Mouse (Mus musculus) brown adipose tissue, adult 24 weeks (tissue): ENCODE data around the gene Glb1. TPM values are rescaled to one million over a fixed set of nuclear protein-coding genes. Genes with fewer than 3 reads are reported as not detected.
"Not testable (repeated sequence)": the region's sequence is repeated elsewhere in the genome, so short reads cannot be mapped to it uniquely, and the experiment has no call there.

ENCODE experiments used
- H3K27ac ChIP-seq: fragments of 200-500 bp; replicated peaks from 2 replicates; pipeline ENCODE4 v1.5.1; 2012; ENCODE audit warnings: low read depth, mild to moderate bottlenecking, low read length
- H3K4me1 ChIP-seq: fragments of 200-500 bp; 2 replicates; pipeline ENCODE4 v1.6.1; 2012; ENCODE audit warnings: low read length, mixed read lengths; ENCODE audit not compliant: control insufficient read depth, insufficient read depth, insufficient read length
- H3K4me3 ChIP-seq: fragments of 200-500 bp; 2 replicates; pipeline ENCODE4 v1.5.1; 2012; ENCODE audit warnings: low read depth, mild to moderate bottlenecking, low read length, moderate library complexity; ENCODE audit not compliant: insufficient read depth
- polyA plus RNA-seq: library from polyadenylated mRNA; stranded (reverse); fragments of >200 nt; gene quantifications from 2 replicates; pipeline ENCODE4 v1.2.4, GENCODE M21; 2012; ENCODE audit not compliant: missing spikeins, insufficient read depth, insufficient read length

The Glb1 gene
- polyA plus RNA-seq, 1 experiment: 10.5 TPM

DNA sequence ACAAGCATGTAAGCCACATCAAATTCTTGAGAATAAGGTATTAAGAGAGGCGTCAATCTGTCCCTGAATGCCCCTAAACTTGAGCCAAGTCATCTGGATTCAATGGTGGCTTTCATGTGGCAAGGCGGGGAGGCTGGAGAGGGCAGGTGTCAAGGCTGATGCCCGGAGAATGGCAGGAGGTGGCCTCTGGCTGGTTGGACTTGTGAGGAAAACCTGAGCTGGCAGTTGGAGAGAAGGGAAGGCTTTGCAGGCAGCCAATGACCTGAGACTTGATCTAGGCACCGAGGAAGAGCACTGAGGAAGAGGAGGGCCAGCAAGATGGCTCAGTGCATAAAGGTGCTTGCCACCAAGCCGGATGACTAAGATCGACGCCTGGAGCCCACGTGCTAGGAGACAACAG, 12.6 kb upstream of the Glb1 start:
- Histone ChIP-seq H3K27ac (no peak overlapping the region), H3K4me3 (no peak overlapping the region), H3K4me1 (0 out of 2 replicates have a peak, but pooled peaks cover 8% of the 10 kb centered on the region)

DNA sequence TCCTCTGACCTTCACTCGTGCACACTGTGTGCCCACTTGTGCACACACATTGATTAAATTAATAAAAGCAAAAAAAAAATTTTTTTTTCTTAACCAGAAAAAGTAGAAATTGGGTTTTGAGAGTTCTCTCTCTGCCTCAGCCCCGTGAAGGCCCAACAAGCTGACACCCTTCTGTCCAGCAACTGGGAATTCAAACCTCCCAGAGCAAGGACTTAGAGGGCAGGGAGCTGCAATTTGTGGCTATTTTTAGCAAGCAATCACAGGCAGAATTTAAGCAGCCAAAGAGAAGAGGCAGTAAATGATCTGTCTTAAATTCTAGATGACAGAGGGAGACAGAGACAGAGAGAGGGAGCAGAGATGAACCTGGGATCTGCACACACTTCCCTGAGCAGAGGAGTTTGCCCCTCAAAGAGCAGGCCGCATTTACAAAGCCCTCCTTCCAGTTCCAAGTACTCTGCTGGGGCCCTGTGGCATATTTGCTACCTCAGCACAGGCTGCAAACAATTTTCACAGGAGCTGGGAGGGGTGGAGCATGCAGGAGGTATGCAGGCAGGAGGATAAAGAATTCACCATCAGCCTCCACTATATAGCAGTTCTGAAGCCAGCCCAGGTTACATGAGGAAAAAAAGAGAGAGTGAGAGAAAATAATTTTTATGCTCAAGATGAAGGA, 12.0 kb upstream of the Glb1 start:
- Histone ChIP-seq H3K27ac (no peak overlapping the region), H3K4me1 (0 out of 2 replicates have a peak, but pooled peaks cover 8% of the 10 kb centered on the region), H3K4me3 (0 out of 2 replicates have a peak overlapping the region, but pooled peaks have one; percentile 24)

DNA sequence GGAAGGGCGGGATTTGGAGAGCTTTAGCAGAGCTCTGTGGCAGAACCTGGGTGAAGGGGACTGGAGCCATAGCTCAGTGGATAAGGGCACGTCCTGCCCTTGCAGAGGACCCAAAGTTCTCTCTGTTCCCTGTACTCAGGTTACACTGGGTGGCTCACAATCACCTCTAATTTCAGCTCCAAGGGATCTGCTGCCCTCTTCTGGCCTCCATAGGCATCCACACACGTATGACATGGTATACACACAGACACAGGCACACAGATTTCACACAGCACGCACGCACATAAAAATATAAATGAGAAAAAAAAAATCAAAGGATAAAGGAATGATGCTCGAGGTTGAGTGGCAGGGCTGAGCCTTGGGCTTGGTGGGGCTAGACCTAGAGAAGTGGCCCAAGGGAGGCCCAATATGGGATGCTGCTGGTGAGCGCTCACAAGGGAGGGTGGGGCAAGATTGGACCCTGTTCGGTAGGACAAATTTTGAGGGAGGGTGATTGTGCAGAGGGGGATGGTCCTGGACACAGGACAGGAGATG, 11.4 kb upstream of the Glb1 start:
- Histone ChIP-seq H3K4me1 (0 out of 2 replicates have a peak, but pooled peaks cover 8% of the 10 kb centered on the region), H3K4me3 (peak overlapping the region; percentile 24; the same call in 1 of the 2 replicates), H3K27ac (no peak overlapping the region)

DNA sequence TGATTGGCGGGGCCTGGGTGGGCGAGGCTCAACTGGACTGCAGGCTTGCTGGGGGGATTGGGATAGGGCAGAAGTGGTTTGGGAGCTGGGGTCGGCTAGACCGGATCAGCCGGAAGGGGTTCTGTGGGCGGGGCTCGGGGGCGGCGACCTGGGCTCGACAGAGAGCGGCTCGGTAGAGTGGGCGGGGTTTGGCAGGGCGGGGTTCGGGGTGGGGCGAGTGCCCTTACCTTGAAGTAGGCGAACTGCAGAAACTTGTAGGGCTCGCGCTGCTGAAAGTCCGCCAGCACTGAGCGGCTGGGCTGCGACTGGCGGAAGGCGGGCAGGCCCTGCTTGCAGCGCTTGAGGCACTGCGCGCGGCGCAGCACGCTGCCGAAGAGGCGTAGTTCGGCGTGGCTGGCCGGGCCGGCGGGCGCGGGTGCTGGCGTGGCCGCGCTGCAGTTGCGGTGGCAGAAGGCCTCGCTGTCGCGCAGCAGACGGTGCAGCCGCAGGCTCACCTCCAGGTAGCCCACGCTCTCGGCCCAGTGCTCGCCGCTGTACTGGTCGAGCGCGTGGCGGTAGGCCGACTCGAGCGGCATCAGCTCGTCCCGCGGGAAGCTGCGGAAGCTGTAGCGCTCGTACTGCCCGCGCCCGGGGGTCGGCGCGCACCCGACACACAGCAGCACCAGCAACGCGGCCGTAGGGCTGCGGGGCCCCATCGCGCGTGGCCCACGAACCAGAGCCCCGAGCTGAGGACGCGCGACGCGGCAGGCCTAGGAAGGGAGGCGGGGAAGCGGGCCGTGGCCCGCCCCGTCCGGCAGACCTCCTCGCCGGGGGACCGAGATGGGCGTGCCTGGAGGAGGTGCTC, 10.7 kb upstream of the Glb1 start, which contains the start of gene Crtap:
Gene Crtap, minus strand, starts transcription at position 771 of the 844 bp plus-strand sequence.
- peak within 1 kb of the TSS; percentile 72 for H3K4me3 ChIP-seq
- H3K4me1 ChIP-seq: 0 out of 2 replicates have a peak, but pooled peaks cover 8% of the 10 kb centered on the region
- no peak within 1 kb of the TSS for H3K27ac ChIP-seq

DNA sequence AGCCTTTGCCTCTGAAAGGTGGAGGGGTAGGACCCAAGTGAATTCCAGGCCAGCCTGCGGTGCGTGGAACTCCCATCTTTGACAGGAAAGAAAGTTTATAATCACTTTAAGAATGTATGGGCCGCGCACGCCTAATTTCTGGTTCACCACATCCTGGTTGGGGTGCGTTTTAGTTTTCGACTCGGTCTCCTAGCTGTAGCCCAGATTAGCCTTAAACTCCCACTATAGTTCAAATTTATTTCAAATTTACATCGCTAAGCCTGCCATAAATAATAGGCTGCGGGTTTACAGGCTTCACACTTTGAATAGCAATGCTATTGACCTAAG, 10.2 kb upstream of the Glb1 start:
- Histone ChIP-seq H3K4me1 (0 out of 2 replicates have a peak, but pooled peaks cover 8% of the 10 kb centered on the region), H3K4me3 (peak overlapping the region; percentile 72), H3K27ac (no peak overlapping the region)

DNA sequence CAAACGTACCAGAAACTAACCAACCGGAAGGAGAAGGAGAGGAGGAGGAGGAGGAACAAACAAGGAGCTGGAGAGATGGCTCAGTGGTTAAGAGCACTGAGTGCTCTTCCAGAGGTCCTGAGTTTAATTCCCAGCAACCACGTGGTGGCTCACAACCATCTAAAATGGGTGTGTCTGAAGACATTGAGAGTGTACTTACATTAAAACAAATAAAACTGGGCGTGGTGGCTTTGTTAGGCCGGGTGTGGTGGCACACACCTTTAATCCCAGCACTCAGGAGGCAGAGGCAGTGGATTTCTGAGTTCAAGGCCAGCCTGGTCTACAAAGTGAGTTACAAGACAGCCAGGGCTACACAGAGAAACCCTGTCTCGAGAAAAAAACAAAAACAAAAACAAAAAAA, 6.7 kb upstream of the Glb1 start:
- H3K4me1 ChIP-seq, H3K27ac ChIP-seq, H3K4me3 ChIP-seq: not testable (repeated sequence)

DNA sequence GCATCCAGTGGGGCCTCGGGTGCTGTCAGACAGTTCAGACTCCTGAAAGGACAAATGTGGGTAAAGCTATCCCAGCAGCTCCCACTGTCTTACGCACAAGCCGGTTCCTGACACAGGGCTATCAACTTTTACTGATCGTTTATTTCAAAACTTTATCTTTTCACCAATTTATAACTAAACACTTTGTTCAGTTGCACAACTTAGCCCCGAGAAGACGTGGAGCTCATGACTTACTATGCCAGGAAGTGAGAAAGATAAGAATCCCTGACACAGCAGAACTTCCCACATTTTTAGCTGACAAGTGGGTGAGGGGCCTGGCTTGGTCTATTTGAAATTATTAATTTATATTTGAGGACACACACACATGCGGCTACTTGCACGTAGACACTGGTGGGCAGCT, 6.2 kb upstream of the Glb1 start:
- no peaks in the 10 kb centered on the region for H3K4me1 ChIP-seq
- no peak overlapping the region for H3K27ac ChIP-seq
- no peak overlapping the region for H3K4me3 ChIP-seq

DNA sequence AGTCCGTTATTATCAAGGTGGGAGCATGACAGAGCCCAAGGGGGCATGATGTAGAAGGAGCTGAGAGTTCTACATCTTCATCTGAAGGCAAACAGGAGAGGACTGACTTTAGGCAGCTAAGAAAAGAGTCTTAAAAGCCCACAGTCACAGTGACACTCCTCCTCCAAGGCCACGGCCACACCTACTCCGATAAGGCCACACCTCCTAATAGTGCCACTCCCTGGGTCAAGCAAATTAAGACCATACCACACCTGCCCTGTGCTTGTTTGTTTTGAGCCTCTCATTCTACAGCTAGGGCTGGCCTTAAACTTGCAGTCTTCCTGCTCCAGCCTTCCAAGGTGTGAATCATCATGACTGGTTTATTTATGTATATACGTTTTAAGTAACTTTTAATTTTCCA, 5.6 kb upstream of the Glb1 start:
- H3K4me3 ChIP-seq: no peak overlapping the region
- H3K4me1 ChIP-seq: no peaks in the 10 kb centered on the region
- H3K27ac ChIP-seq: no peak overlapping the region

DNA sequence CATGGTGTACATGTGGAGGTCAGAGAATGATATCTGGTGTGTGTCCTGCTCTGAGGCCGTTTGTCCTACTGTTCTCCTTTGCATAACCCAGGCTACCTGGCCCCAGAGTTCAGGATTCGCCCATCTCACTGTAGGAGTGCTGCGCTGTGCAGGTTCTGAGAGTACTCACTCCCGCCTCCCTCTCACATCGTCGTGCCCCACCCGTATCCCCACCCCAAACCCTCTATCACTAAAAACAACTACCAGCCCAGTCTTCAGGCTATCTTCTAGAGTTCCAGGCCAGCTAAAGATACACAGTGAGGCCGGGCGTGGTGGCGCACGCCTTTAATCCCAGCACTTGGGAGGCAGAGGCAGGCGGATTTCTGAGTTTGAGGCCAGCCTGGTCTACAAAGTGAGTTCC, 1.2 kb upstream of the Glb1 start:
- no peak overlapping the region for H3K4me3 ChIP-seq
- H3K27ac ChIP-seq: no peak overlapping the region
- H3K4me1 ChIP-seq: no peaks in the 10 kb centered on the region

DNA sequence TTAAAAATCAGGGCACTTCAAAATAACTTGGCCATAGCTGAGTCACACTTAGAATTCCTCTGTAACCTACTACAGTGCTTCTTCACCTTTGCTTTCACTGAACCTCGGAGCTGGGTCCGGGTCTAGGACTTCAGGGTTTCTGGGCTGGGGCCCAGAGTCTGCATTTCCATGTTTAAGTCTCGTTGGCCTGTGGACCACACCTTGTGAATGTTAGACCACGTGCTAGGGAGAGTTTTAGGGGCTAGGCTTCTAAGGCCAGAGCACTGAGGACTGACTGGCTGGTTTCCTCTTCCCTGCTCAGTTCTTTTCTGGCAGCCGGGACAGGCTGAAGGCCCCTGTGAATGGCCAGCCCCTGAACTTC, 308 bp upstream of the Glb1 start:
- Histone ChIP-seq H3K4me3 (peak overlapping the region; percentile 84), H3K4me1 (no peaks in the 10 kb centered on the region), H3K27ac (peak overlapping the region; percentile 49)

DNA sequence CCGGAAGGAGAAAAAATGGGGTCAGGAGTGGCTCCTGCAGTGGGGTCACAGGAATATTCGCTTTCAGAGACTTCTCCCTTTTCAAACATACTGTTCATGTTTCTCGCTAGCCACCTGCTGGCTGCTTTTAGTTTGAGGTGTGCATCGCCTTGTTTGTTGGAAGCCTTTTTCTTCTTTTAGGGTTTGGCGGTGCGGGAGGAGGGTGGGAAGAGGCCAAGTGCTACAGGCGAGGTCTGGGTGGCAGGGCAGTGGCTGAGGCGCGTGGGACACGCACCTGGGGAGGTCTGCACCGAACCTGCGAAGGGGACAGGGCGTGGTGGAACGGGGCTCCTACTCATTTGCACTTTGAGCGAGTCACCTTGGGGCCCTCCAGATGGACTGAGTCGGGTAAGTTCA, 807 bp downstream of the Glb1 start:
- Histone ChIP-seq H3K4me1 (no peaks in the 10 kb centered on the region), H3K27ac (no peak overlapping the region), H3K4me3 (peak overlapping the region; percentile 84)

DNA sequence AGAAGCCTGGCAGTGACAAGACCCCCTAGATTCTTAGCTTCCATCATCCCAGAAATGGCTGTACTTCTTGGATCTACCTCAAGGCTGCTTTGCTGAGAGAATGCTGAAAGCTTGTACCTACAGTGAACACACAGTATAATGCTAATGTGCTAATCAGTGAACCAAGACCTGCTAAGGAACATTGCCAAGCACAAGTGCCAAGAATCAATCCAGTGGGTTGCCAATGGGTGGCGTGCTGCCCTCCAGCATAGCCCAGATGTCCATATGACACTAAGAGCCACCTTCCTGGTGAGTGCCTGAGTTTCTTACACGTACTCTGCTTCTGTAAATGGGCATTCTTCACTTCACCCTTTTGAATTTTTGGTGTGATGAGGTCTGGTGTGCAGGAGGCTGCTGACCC, 6.8 kb downstream of the Glb1 start:
- no peak overlapping the region for H3K4me3 ChIP-seq
- no peaks in the 10 kb centered on the region for H3K4me1 ChIP-seq
- H3K27ac ChIP-seq: no peak overlapping the region

DNA sequence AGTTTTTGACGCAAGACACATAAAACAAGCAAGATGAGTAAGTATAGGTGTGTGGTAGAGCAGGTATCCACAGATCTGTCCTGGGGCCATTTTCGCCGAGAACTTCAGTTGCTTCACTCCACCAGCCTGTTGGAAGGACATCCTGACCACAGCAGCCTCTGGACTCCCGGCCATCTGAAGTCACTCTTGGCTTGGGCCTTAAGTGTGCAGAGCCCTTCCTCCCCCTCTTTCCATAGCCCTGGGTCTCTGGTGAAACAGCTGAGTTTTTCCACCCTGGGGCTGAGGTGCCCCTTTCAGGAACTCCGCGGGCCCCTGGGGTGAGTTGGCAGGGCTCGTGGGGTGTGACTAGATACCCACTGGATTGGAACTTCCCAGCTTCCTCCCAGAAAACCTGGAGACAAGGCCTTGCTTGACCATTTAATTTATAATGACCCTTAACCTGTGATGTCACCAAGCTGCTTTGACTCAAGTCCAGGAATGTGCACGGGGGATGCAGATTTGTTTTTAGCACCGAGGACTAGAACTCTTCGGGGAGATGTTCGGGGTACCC, 9.5 kb downstream of the Glb1 start:
- Histone ChIP-seq H3K4me3 (no peak overlapping the region), H3K4me1 (no peaks in the 10 kb centered on the region), H3K27ac (no peak overlapping the region)

DNA sequence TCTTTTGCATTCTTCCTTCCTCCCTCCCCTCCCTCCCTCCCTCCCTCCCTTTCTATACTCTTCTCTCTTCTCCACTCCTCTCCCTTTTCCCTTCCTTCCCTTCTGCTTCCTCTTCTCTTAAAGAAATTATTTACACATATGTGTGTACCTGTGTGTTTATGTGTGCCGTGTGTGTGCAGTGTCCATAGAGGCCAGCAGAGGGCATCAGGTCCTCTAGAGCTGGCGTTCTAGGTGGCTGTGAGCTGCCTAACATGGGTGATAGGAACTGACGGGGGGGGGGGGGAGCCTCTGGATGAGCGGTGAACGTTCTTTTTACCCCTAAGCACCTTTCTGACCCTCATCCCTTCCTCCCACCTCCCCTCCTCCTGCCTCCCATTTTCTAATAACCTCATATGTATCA, 10.4 kb downstream of the Glb1 start:
- no peaks in the 10 kb centered on the region for H3K4me1 ChIP-seq
- no peak overlapping the region for H3K27ac ChIP-seq
- H3K4me3 ChIP-seq: no peak overlapping the region

DNA sequence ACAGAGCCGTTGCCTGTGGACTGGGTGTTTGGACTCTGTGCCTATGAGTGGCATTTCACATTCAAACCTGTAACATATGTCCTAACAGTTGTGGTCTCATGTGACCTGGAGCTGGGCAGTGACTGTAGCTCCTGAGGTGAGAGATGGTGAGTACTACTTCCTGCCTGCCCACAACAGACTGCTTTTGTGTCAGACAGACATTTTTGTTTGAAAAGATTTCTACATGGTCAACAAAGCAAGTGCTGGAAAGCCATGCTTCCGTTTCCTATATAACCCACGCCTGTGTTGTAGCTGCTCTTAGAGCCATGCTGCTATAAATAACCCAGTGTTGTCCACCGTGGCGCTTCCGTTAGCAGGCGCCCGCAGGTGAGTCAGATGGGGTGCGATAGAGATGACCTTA, 11.5 kb downstream of the Glb1 start:
- Histone ChIP-seq H3K27ac (no peak overlapping the region), H3K4me1 (no peaks in the 10 kb centered on the region), H3K4me3 (no peak overlapping the region)
